Mouse (Mus musculus) hindbrain, embryonic 15.5 days (tissue): ENCODE data around the gene Olfr1224-ps1. TPM values are rescaled to one million over a fixed set of nuclear protein-coding genes. Genes with fewer than 3 reads are reported as not detected.

Experiments used
- polyA plus RNA-seq: library from polyadenylated mRNA; unstranded; fragments of >200 nt; fragmentation: Nextera tagmentation; extraction: Ambion mirVana; gene quantifications from 2 replicates; pipeline ENCODE4 v1.2.1, GENCODE M21; 2015

Olfr1224-ps1 gene
- polyA plus RNA-seq, 1 experiment from 2014 or later = not detected

Other genes with a start within 250 kb of the Olfr1224-ps1 start
- not detected in 2 replicates for gene Olfr1209, start 248.9 kb downstream of the Olfr1224-ps1 start, polyA plus RNA-seq
- not detected in 2 replicates for gene Olfr1211, start 226.0 kb downstream of the Olfr1224-ps1 start, polyA plus RNA-seq
- gene Olfr1212, start 210.1 kb downstream of the Olfr1224-ps1 start, polyA plus RNA-seq = not detected in 2 replicates
- gene Gm13762, start 183.8 kb downstream of the Olfr1224-ps1 start, polyA plus RNA-seq = not detected in 2 replicates
- gene Olfr1214, start 171.4 kb downstream of the Olfr1224-ps1 start, polyA plus RNA-seq = not detected in 2 replicates
- not detected in 2 replicates for gene Olfr1215, start 157.1 kb downstream of the Olfr1224-ps1 start, polyA plus RNA-seq
- not detected in 2 replicates for gene Olfr1216, start 145.8 kb downstream of the Olfr1224-ps1 start, polyA plus RNA-seq
- not detected in 2 replicates for gene Olfr1217, start 132.0 kb downstream of the Olfr1224-ps1 start, polyA plus RNA-seq
- gene Olfr1218, start 102.9 kb downstream of the Olfr1224-ps1 start, polyA plus RNA-seq = not detected in 2 replicates
- not detected in 2 replicates for gene Olfr1219, start 80.6 kb downstream of the Olfr1224-ps1 start, polyA plus RNA-seq
- gene Olfr1220, start 57.3 kb downstream of the Olfr1224-ps1 start, polyA plus RNA-seq = not detected in 2 replicates
- not detected in 2 replicates for gene Olfr1221, start 46.8 kb downstream of the Olfr1224-ps1 start, polyA plus RNA-seq
- not detected in 2 replicates for gene Olfr1222, start 31.0 kb downstream of the Olfr1224-ps1 start, polyA plus RNA-seq
- not detected in 2 replicates for gene Olfr1223, start 12.5 kb downstream of the Olfr1224-ps1 start, polyA plus RNA-seq
- gene Olfr1225, start 10.6 kb upstream of the Olfr1224-ps1 start, polyA plus RNA-seq = not detected in 2 replicates
- gene Olfr1226, start 36.0 kb upstream of the Olfr1224-ps1 start, polyA plus RNA-seq = not detected in 2 replicates
- gene Olfr1228, start 90.0 kb upstream of the Olfr1224-ps1 start, polyA plus RNA-seq = not detected in 2 replicates
- gene Olfr1229, start 123.9 kb upstream of the Olfr1224-ps1 start, polyA plus RNA-seq = not detected in 2 replicates
- not detected in 2 replicates for gene Olfr1230, start 133.2 kb upstream of the Olfr1224-ps1 start, polyA plus RNA-seq
- not detected in 2 replicates for gene Olfr1231, start 143.0 kb upstream of the Olfr1224-ps1 start, polyA plus RNA-seq
- gene Olfr1232, start 165.6 kb upstream of the Olfr1224-ps1 start, polyA plus RNA-seq = not detected in 2 replicates
- gene Olfr1233, start 178.3 kb upstream of the Olfr1224-ps1 start, polyA plus RNA-seq = not detected in 2 replicates
- gene Olfr1234, start 200.8 kb upstream of the Olfr1224-ps1 start, polyA plus RNA-seq = not detected in 2 replicates
- not detected in 2 replicates for gene Olfr1238, start 245.6 kb upstream of the Olfr1224-ps1 start, polyA plus RNA-seq